Mouse (Mus musculus) v-Abl transformed pro-B cells (cell line): ENCODE measurements around the gene Cd2bp2.

Source experiments
- in situ Hi-C, 2 experiments: fragments of 400-800 bp; cut with MboI; formaldehyde crosslinking; loops; one replicate each; pipeline ENCODE4 v1.15.1; 2025; ENCODE audit not compliant: unreplicated experiment in 2 of 2

Cd2bp2 gene

GRCm38 (mm10) chr7:127152464-127152863 is 43.4 kb downstream of the Cd2bp2 start:
- in situ Hi-C loops: no loop called here

GRCm38 (mm10) chr7:127147901-127148300 is 47.9 kb downstream of the Cd2bp2 start:
- in situ Hi-C loops: no loop called here

GRCm38 (mm10) chr7:127146267-127146603 is 49.6 kb downstream of the Cd2bp2 start:
- in situ Hi-C loops: no loop called here

- in situ Hi-C loops: no loop called here
Observed at GRCm38 (mm10) chr7:127145387-127146266, 50.2 kb downstream of the Cd2bp2 start.

GRCm38 (mm10) chr7:127144412-127144811 is 51.4 kb downstream of the Cd2bp2 start:
- in situ Hi-C loops: no loop called here

- in situ Hi-C loops: no loop called here
Observed at GRCm38 (mm10) chr7:127142666-127143065, 53.2 kb downstream of the Cd2bp2 start.

- in situ Hi-C loops: no loop called here
Observed at GRCm38 (mm10) chr7:127142214-127142613, 53.6 kb downstream of the Cd2bp2 start.
